8 mouse cellular contexts compared by ENCODE assay signal in genomic region chr2:155357686-155358399, GRCm38 (mm10). TPM values are rescaled to one million over a fixed set of nuclear protein-coding genes. Genes with fewer than 3 reads are reported as not detected.
A peak's percentile ranks its signal among the peaks of the same experiment; 100 is the strongest.
DNase-seq lines count a peak whose midpoint lies in the region; ATAC-seq lines count a peak whose summit lies in the region.

No protein-coding gene starts in this region.

- no peaks in the 10 kb centered on the region for H3K9me3 ChIP-seq in heart, embryonic 12.5 days (replicated peaks)
- no peaks in the 10 kb centered on the region for H3K9me3 ChIP-seq in forebrain, embryonic 12.5 days
- no peaks in the 10 kb centered on the region for H3K9me3 ChIP-seq in kidney, embryonic 15.5 days (replicated peaks)
- H3K9me3 ChIP-seq in midbrain, embryonic 10.5 days (replicated peaks): no peaks in the 10 kb centered on the region

- H3K4me1 ChIP-seq in heart, embryonic 12.5 days (replicated peaks): peaks cover 14% of the 10 kb centered on the region
- H3K4me1 ChIP-seq in forebrain, embryonic 12.5 days: peaks cover 12% of the 10 kb centered on the region
- peaks cover 13% of the 10 kb centered on the region for H3K4me1 ChIP-seq in kidney, embryonic 15.5 days
- H3K4me1 ChIP-seq in midbrain, embryonic 10.5 days: peaks cover 18% of the 10 kb centered on the region

- H3K27ac ChIP-seq in heart, embryonic 12.5 days (ENCODE audit: poor library complexity, severe bottlenecking): no peak overlapping the region
- 0 out of 2 replicates have a peak overlapping the region, but pooled peaks have one; percentile 5 for H3K27ac ChIP-seq in forebrain, embryonic 12.5 days
- H3K27ac ChIP-seq in kidney, embryonic 15.5 days: peak overlapping the region; percentile 85
- peak overlapping the region; percentile 88 for H3K27ac ChIP-seq in midbrain, embryonic 10.5 days (replicated peaks)

- ATAC-seq in heart, embryonic 12.5 days (ENCODE audit: insufficient number of reproducible peaks, low FRiP score): peak; percentile 40; the same call in 1 of the 2 replicates
- ATAC-seq in forebrain, embryonic 12.5 days (ENCODE audit: low FRiP score): peak; percentile 47
- peak; percentile 89 for ATAC-seq in kidney, embryonic 15.5 days (replicated peaks; ENCODE audit: low FRiP score)
- ATAC-seq in monocyte, adult 5-6 weeks (replicated peaks; ENCODE audit: insufficient number of reproducible peaks, low FRiP score, low TSS enrichment, poor library complexity, severe bottlenecking): no peak

- 27% methylated on average over 14 of the region's 14 CpGs for WGBS in heart, embryonic 12.5 days
- WGBS in forebrain, embryonic 12.5 days: 37% methylated on average over 14 of the region's 14 CpGs
- WGBS in kidney, embryonic 15.5 days: 32% methylated on average over 14 of the region's 14 CpGs
- 38% methylated on average over 14 of the region's 14 CpGs for WGBS in midbrain, embryonic 10.5 days

- no peaks in the 10 kb centered on the region for H3K36me3 ChIP-seq in heart, embryonic 12.5 days
- no peaks in the 10 kb centered on the region for H3K36me3 ChIP-seq in forebrain, embryonic 12.5 days (replicated peaks)
- H3K36me3 ChIP-seq in kidney, embryonic 15.5 days: no peaks in the 10 kb centered on the region
- H3K36me3 ChIP-seq in midbrain, embryonic 10.5 days: no peaks in the 10 kb centered on the region

- H3K27me3 ChIP-seq in heart, embryonic 12.5 days (replicated peaks): peaks cover 4% of the 10 kb centered on the region; the same call in 1 of the 2 replicates
- no peaks in the 10 kb centered on the region for H3K27me3 ChIP-seq in forebrain, embryonic 12.5 days
- H3K27me3 ChIP-seq in kidney, embryonic 15.5 days: no peaks in the 10 kb centered on the region
- no peaks in the 10 kb centered on the region for H3K27me3 ChIP-seq in midbrain, embryonic 10.5 days (ENCODE audit: low read depth, poor library complexity, severe bottlenecking)

- peak overlapping the region; percentile 47 for H3K9ac ChIP-seq in heart, embryonic 12.5 days
- peak overlapping the region; percentile 30; the same call in 1 of the 2 replicates for H3K9ac ChIP-seq in forebrain, embryonic 12.5 days
- peak overlapping the region; percentile 41 for H3K9ac ChIP-seq in kidney, embryonic 15.5 days

- DNase-seq in heart, adult 9 months (ENCODE audit: low spot score in 2 of 2): no peak
- DNase-seq in R1 (ENCODE audit: low read depth, low spot score) (peak; percentile 48), MN1 (ENCODE audit: low spot score) (no peak)
- DNase-seq in midbrain, embryonic 10.5 days (ENCODE audit: low spot score): no peak

- H3K4me3 ChIP-seq in heart, embryonic 12.5 days: peak overlapping the region; percentile 98
- H3K4me3 ChIP-seq in forebrain, embryonic 12.5 days (replicated peaks): peak overlapping the region; percentile 85
- H3K4me3 ChIP-seq in kidney, embryonic 15.5 days (replicated peaks): peak overlapping the region; percentile 66
- peak overlapping the region; percentile 94 for H3K4me3 ChIP-seq in midbrain, embryonic 10.5 days

- H3K4me2 ChIP-seq in heart, embryonic 12.5 days: peak overlapping the region; percentile 82
- H3K4me2 ChIP-seq in forebrain, embryonic 12.5 days: peak overlapping the region; percentile 88
- peak overlapping the region; percentile 63 for H3K4me2 ChIP-seq in kidney, embryonic 15.5 days

RNA-seq across cellular contexts. Expression of gene Pigu, which starts 0.6 kb away (rescaled TPM):
- 56.1 and 56.2 TPM in 2 replicates for polyA plus RNA-seq in heart, embryonic 12.5 days (2016; fragmentation: Nextera tagmentation; extraction: Ambion mirVana)
- 46.9 and 47.6 TPM in 2 replicates for polyA plus RNA-seq in forebrain, embryonic 12.5 days (2016; fragmentation: Nextera tagmentation; extraction: Ambion mirVana)
- polyA plus RNA-seq in kidney, embryonic 15.5 days (2015; fragmentation: Nextera tagmentation; extraction: Ambion mirVana): 59.1 and 62.7 TPM in 2 replicates
- polyA plus RNA-seq in midbrain, embryonic 10.5 days (2016; fragmentation: Nextera tagmentation; extraction: Ambion mirVana): 57.1 and 58.5 TPM in 2 replicates
- total RNA-seq in monocyte, adult 5-6 weeks (2017): 11.6 to 23.2 TPM (median 12.3 TPM) in 3 replicates

RNA-seq across cellular contexts. Expression of gene Trp53inp2, which starts 23.0 kb away (rescaled TPM):
- 137 and 138 TPM in 2 replicates for polyA plus RNA-seq in heart, embryonic 12.5 days (2016; fragmentation: Nextera tagmentation; extraction: Ambion mirVana)
- polyA plus RNA-seq in forebrain, embryonic 12.5 days (2016; fragmentation: Nextera tagmentation; extraction: Ambion mirVana): 79.5 and 95.0 TPM in 2 replicates
- polyA plus RNA-seq in kidney, embryonic 15.5 days (2015; fragmentation: Nextera tagmentation; extraction: Ambion mirVana): 23.5 and 25.7 TPM in 2 replicates
- polyA plus RNA-seq in midbrain, embryonic 10.5 days (2016; fragmentation: Nextera tagmentation; extraction: Ambion mirVana): 43.6 and 75.1 TPM in 2 replicates
- total RNA-seq in monocyte, adult 5-6 weeks (2017): 17.6 to 83.5 TPM (median 20.0 TPM) in 3 replicates
